Mouse (Mus musculus) heart, adult 2 months (tissue): ENCODE data around the gene Rab23. TPM values are rescaled to one million over a fixed set of nuclear protein-coding genes. Genes with fewer than 3 reads are reported as not detected.

ENCODE experiments used
- DNase-seq, 2 experiments: peaks; one replicate each; pipeline ENCODE4 v3.0.0; 2021
- H3K27ac ChIP-seq: fragments of 200-600 bp; 2 replicates; pipeline ENCODE4 v1.8.1; 2022
- H3K27me3 ChIP-seq: fragments of 200-500 bp; 2 replicates; pipeline ENCODE4 v1.6.1; 2012; ENCODE audit warnings: mild to moderate bottlenecking, low read length, inconsistent platforms, mixed read lengths; ENCODE audit not compliant: control insufficient read depth, insufficient read depth
- H3K36me3 ChIP-seq: fragments of 200-500 bp; 2 replicates; pipeline ENCODE4 v1.6.1; 2012; ENCODE audit warnings: low read length, inconsistent platforms; ENCODE audit not compliant: control insufficient read depth, insufficient read depth
- H3K4me1 ChIP-seq: fragments of 200-500 bp; 2 replicates; pipeline ENCODE4 v1.6.1; 2011; ENCODE audit warnings: low read length; ENCODE audit not compliant: control insufficient read depth, insufficient read depth
- H3K4me3 ChIP-seq: fragments of 200-600 bp; 2 replicates; pipeline ENCODE4 v1.8.1; 2022
- H3K79me2 ChIP-seq: fragments of 200-500 bp; replicated peaks from 2 replicates; pipeline ENCODE4 v1.6.1; 2012; ENCODE audit warnings: mild to moderate bottlenecking, inconsistent platforms, low read length, moderate library complexity, mixed read lengths; ENCODE audit not compliant: control insufficient read depth, insufficient read depth
- H3K9ac ChIP-seq: fragments of 200-500 bp; 2 replicates; pipeline ENCODE4 v1.6.1; 2012; ENCODE audit warnings: low read depth, mild to moderate bottlenecking, control low read depth, inconsistent platforms, low read length, mixed read lengths
- CTCF ChIP-seq: fragments of 200-600 bp; IDR thresholded peaks from 2 replicates; pipeline ENCODE4 v1.8.1; 2022; ENCODE audit warnings: antibody characterized with exemption, mild to moderate bottlenecking, moderate library complexity
- EP300 ChIP-seq: fragments of 200-500 bp; IDR thresholded peaks from 2 replicates; pipeline ENCODE4 v1.6.1; 2011; ENCODE audit warnings: low read depth, low read length, control low read depth; ENCODE audit not compliant: insufficient read depth
- POLR2A ChIP-seq: fragments of 200-500 bp; IDR thresholded peaks from 2 replicates; pipeline ENCODE4 v1.6.1; 2011; ENCODE audit warnings: mild to moderate bottlenecking, low read depth, low read length, control low read depth; ENCODE audit not compliant: insufficient read depth
- WGBS: fragments of 180-500 bp; shearing (Covaris S2); methylation state at CpG from one replicate; pipeline ENCODE4 v1.1.7; 2018; 5-methylcytosine and 5-hydroxymethylcytosine counted together
- intact Hi-C: fragments of 180-260 bp; cut with DNase I; formaldehyde crosslinking; loops from one replicate; pipeline ENCODE4 v1.15.1; 2025
- polyA plus RNA-seq: library from polyadenylated mRNA; depleted of rRNA; stranded (reverse); fragments of >200 nt; gene quantifications from 2 replicates; pipeline ENCODE4 v1.2.3, GENCODE M21; 2012
- total RNA-seq, 2 experiments: library from RNA; stranded (reverse); gene quantifications; 2 replicates each; pipeline ENCODE4 v1.2.3; 2021

Rab23 gene
- total and polyA plus RNA-seq, 3 experiments = 5.3 to 10.6 (median 8.1) TPM

GRCm38 (mm10) chr1:33765468-33766080 lies 45.9 kb downstream of the Rab23 start:
- Histone ChIP-seq H3K27me3 (no peaks in the 10 kb centered on the region), H3K36me3 (peaks cover 5% of the 10 kb centered on the region)
- WGBS = 81% methylated on average over 11 of the region's 11 CpGs

GRCm38 (mm10) chr1:33766520-33767508 lies 47.1 kb downstream of the Rab23 start:
- H3K79me2 ChIP-seq = no peaks in the 10 kb centered on the region
- 93% methylated on average over 16 of the region's 16 CpGs for WGBS
- H3K27ac ChIP-seq = no peak overlapping the region
- no peak for DNase-seq
- intact Hi-C loops = no loop called here
- H3K4me1 ChIP-seq = no peaks in the 10 kb centered on the region
- no peak for TF ChIP-seq POLR2A
- no peak for TF ChIP-seq CTCF
- TF ChIP-seq EP300 = no peak
- no peak overlapping the region for H3K9ac ChIP-seq
- H3K36me3 ChIP-seq = peaks cover 5% of the 10 kb centered on the region
- H3K27me3 ChIP-seq = no peaks in the 10 kb centered on the region
- H3K4me3 ChIP-seq = no peak overlapping the region

More at GRCm38 (mm10) chr1:33765468-33766080, 45.9 kb downstream of the Rab23 start:
- no peak for TF ChIP-seq EP300
- TF ChIP-seq CTCF = no peak
- no peaks in the 10 kb centered on the region for H3K79me2 ChIP-seq
- H3K4me1 ChIP-seq = no peaks in the 10 kb centered on the region
- H3K27ac ChIP-seq = no peak overlapping the region
- H3K4me3 ChIP-seq = no peak overlapping the region
- H3K9ac ChIP-seq = no peak overlapping the region
- intact Hi-C loops = no loop called here
- no peak for DNase-seq

- peaks cover 5% of the 10 kb centered on the region for H3K36me3 ChIP-seq
- TF ChIP-seq EP300 = no peak
- TF ChIP-seq POLR2A = no peak
- TF ChIP-seq CTCF = no peak
- no peak overlapping the region for H3K9ac ChIP-seq
- no peak overlapping the region for H3K27ac ChIP-seq
- H3K27me3 ChIP-seq = no peaks in the 10 kb centered on the region
- 63% methylated on average over 1 of the region's 1 CpGs for WGBS
- intact Hi-C loops = no loop called here
- no peaks in the 10 kb centered on the region for H3K4me1 ChIP-seq
- DNase-seq = no peak
- H3K79me2 ChIP-seq = no peaks in the 10 kb centered on the region
- H3K4me3 ChIP-seq = no peak overlapping the region
Measured at GRCm38 (mm10) chr1:33768091-33768787, 48.6 kb downstream of the Rab23 start.

GRCm38 (mm10) chr1:33768827-33769226 lies 49.1 kb downstream of the Rab23 start:
- TF ChIP-seq EP300 = no peak
- no peak for TF ChIP-seq CTCF
- H3K4me3 ChIP-seq = no peak overlapping the region
- H3K27ac ChIP-seq = no peak overlapping the region
- no peaks in the 10 kb centered on the region for H3K4me1 ChIP-seq
- H3K79me2 ChIP-seq = no peaks in the 10 kb centered on the region
- intact Hi-C loops = no loop called here
- no peak for DNase-seq
- no peak overlapping the region for H3K9ac ChIP-seq
- peaks cover 5% of the 10 kb centered on the region for H3K36me3 ChIP-seq
- H3K27me3 ChIP-seq = no peaks in the 10 kb centered on the region

GRCm38 (mm10) chr1:33771621-33772020 lies 51.9 kb downstream of the Rab23 start:
- intact Hi-C loops = no loop called here
- peaks cover 5% of the 10 kb centered on the region for H3K36me3 ChIP-seq
- TF ChIP-seq POLR2A (no peak), EP300 (no peak), CTCF (no peak)
- no peak for DNase-seq
- no peak overlapping the region for H3K9ac ChIP-seq
- no peaks in the 10 kb centered on the region for H3K4me1 ChIP-seq
- no peaks in the 10 kb centered on the region for H3K79me2 ChIP-seq
- no peak overlapping the region for H3K27ac ChIP-seq
- WGBS = 92% methylated on average over 10 of the region's 10 CpGs
- H3K27me3 ChIP-seq = no peaks in the 10 kb centered on the region
- H3K4me3 ChIP-seq = no peak overlapping the region
